Mouse (Mus musculus): ENCODE data around the gene Mbd5. TPM values are rescaled to one million over a fixed set of nuclear protein-coding genes. Genes with fewer than 3 reads are reported as not detected.

Gene Mbd5
- total and polyA plus RNA-seq, 3 experiments: 4.4 to 8.7 TPM; not detected in 1

GRCm38 (mm10) chr2:49084966-49085365 is 135.7 kb downstream of the Mbd5 start:
- Histone ChIP-seq H3K9ac (ENCODE audit: control insufficient read depth, low read depth, low read length, poor library complexity, severe bottlenecking) (no peak overlapping the region), H3K79me2 (ENCODE audit: control insufficient read depth, insufficient read depth, low read length, poor library complexity) (peaks cover 2% of the 10 kb centered on the region; the same call in 1 of the 2 replicates), H3K4me3 (ENCODE audit: control insufficient read depth in 1 of 2, insufficient read depth in 1 of 2, low read depth in 2 of 2, low read length in 2 of 2) (no peak overlapping the region), H3K36me3 (ENCODE audit: control insufficient read depth in 1 of 2, insufficient read depth in 2 of 2, low read length in 2 of 2) (no peaks in the 10 kb centered on the region; a peak in 1 of 4 replicates), H3K9me3 (replicated peaks; ENCODE audit: insufficient read depth, low read length) (no peaks in the 10 kb centered on the region), H3K27ac (ENCODE audit: control insufficient read depth, low read depth, low read length) (no peak overlapping the region), H3K4me1 (ENCODE audit: control insufficient read depth in 1 of 2, insufficient read depth in 2 of 2, low read length in 2 of 2) (peaks cover 0 to 2% of the 10 kb centered on the region in 2 experiments; a peak in 1 of 4 replicates), H3K27me3 (ENCODE audit: control insufficient read depth in 1 of 2, insufficient read depth in 2 of 2, low read length in 2 of 2) (no peaks in the 10 kb centered on the region)
- no peak for DNase-seq (ENCODE audit: low read depth, low spot score)
- no peak for TF ChIP-seq CHD1 (IDR thresholded peaks at IDR 0.05; ENCODE audit: low read depth, low read length)
- no peak for TF ChIP-seq ZNF384 (IDR thresholded peaks at IDR 0.05; ENCODE audit: low read depth, low read length)
- TF ChIP-seq MAX (IDR thresholded peaks at IDR 0.05; ENCODE audit: low read length): no peak
- no peak for TF ChIP-seq ZMIZ1 (IDR thresholded peaks at IDR 0.05; ENCODE audit: low read depth, low read length)
- no peak for TF ChIP-seq NELFE (IDR thresholded peaks at IDR 0.05; ENCODE audit: low read depth, low read length)

GRCm38 (mm10) chr2:49090771-49091170 is 141.5 kb downstream of the Mbd5 start:
- Histone ChIP-seq H3K9me3 (replicated peaks; ENCODE audit: insufficient read depth, low read length) (no peaks in the 10 kb centered on the region), H3K4me3 (ENCODE audit: control insufficient read depth in 1 of 2, insufficient read depth in 1 of 2, low read depth in 2 of 2, low read length in 2 of 2) (no peak overlapping the region)
- TF ChIP-seq USF2 (IDR thresholded peaks at IDR 0.05; ENCODE audit: borderline replicate concordance in 1 of 2, insufficient read depth in 1 of 2, low read depth in 1 of 2, low read length in 2 of 2) (no peak), TAL1 (IDR thresholded peaks at IDR 0.05; ENCODE audit: low read length) (no peak), ZMIZ1 (IDR thresholded peaks at IDR 0.05; ENCODE audit: low read depth, low read length) (no peak), UBTF (IDR thresholded peaks at IDR 0.05; ENCODE audit: borderline replicate concordance, insufficient read depth, low read depth, low read length) (no peak), ELF1 (IDR thresholded peaks at IDR 0.05; ENCODE audit: low read depth, low read length) (no peak), BHLHE40 (IDR thresholded peaks at IDR 0.05; ENCODE audit: borderline replicate concordance, low read depth, low read length) (no peak), MAFK (IDR thresholded peaks at IDR 0.05; ENCODE audit: borderline replicate concordance, low read depth, low read length) (no peak), MXI1 (IDR thresholded peaks at IDR 0.05; ENCODE audit: low read depth, low read length) (no peak), TCF12 (IDR thresholded peaks at IDR 0.05; ENCODE audit: low read depth, low read length) (no peak), JUND (IDR thresholded peaks at IDR 0.05; ENCODE audit: low read depth, low read length) (no peak), MYB (IDR thresholded peaks at IDR 0.05; ENCODE audit: low read depth, low read length) (no peak), SMC3 (IDR thresholded peaks at IDR 0.05; ENCODE audit: low read depth, low read length) (no peak), CTCF (IDR thresholded peaks at IDR 0.05 in 2 of 3, conservative IDR thresholded peaks at IDR 0.05 in 1 of 3; ENCODE audit: control insufficient read depth in 1 of 3, insufficient read depth in 1 of 3, low read depth in 2 of 3, low read length in 3 of 3, poor library complexity in 1 of 3, severe bottlenecking in 1 of 3) (no peak), EP300 (IDR thresholded peaks at IDR 0.05; ENCODE audit: low read depth in 1 of 2, low read length in 2 of 2) (no peak), NELFE (IDR thresholded peaks at IDR 0.05; ENCODE audit: low read depth, low read length) (no peak), MEF2A (IDR thresholded peaks at IDR 0.05; ENCODE audit: extremely low read depth, insufficient replicate concordance, low read depth, low read length, poor library complexity, severe bottlenecking) (no peak), SIN3A (IDR thresholded peaks at IDR 0.05; ENCODE audit: low read length) (no peak)

More at GRCm38 (mm10) chr2:49090771-49091170, 141.5 kb downstream of the Mbd5 start:
- Histone ChIP-seq H3K79me2 (ENCODE audit: control insufficient read depth, insufficient read depth, low read length, poor library complexity) (no peaks in the 10 kb centered on the region), H3K9ac (ENCODE audit: control insufficient read depth, low read depth, low read length, poor library complexity, severe bottlenecking) (no peak overlapping the region), H3K27ac (ENCODE audit: control insufficient read depth, low read depth, low read length) (no peak overlapping the region), H3K4me1 (ENCODE audit: control insufficient read depth in 1 of 2, insufficient read depth in 2 of 2, low read length in 2 of 2) (peaks cover 0 to 2% of the 10 kb centered on the region in 2 experiments; a peak in 1 of 4 replicates), H3K27me3 (ENCODE audit: control insufficient read depth in 1 of 2, insufficient read depth in 2 of 2, low read length in 2 of 2) (no peaks in the 10 kb centered on the region), H3K36me3 (ENCODE audit: control insufficient read depth in 1 of 2, insufficient read depth in 2 of 2, low read length in 2 of 2) (no peaks in the 10 kb centered on the region; a peak in 1 of 4 replicates)
- no peak for DNase-seq (ENCODE audit: low read depth, low spot score)
